Mouse (Mus musculus): ENCODE results near the gene Cwc27. TPM values are rescaled to one million over a fixed set of nuclear protein-coding genes. Genes with fewer than 3 reads are reported as not detected.

Gene Cwc27
- polyA plus RNA-seq, 1 experiment from 2014 or later: 25.2 TPM

GRCm38 (mm10) chr13:104821192-104821591, 4.2 kb upstream of the Cwc27 start:
- no peaks in the 10 kb centered on the region for H3K36me3 ChIP-seq
- no peak overlapping the region for H3K4me3 ChIP-seq
- H3K27ac ChIP-seq: no peak overlapping the region
- ATAC-seq (ENCODE audit: low FRiP score): no peak
- no peaks in the 10 kb centered on the region for H3K9me3 ChIP-seq
- no peaks in the 10 kb centered on the region for H3K27me3 ChIP-seq
- no peak overlapping the region for H3K9ac ChIP-seq
- peaks cover 18% of the 10 kb centered on the region for H3K4me1 ChIP-seq (replicated peaks)
- H3K4me2 ChIP-seq: no peak overlapping the region

GRCm38 (mm10) chr13:104817696-104818095, 754 bp upstream of the Cwc27 start:
- Histone ChIP-seq H3K4me2 (peak overlapping the region; percentile 67), H3K27ac (no peak overlapping the region; the same call in 1 of the 2 replicates), H3K9me3 (no peaks in the 10 kb centered on the region), H3K27me3 (no peaks in the 10 kb centered on the region), H3K9ac (peak overlapping the region; percentile 87), H3K4me3 (peak overlapping the region; percentile 56), H3K4me1 (replicated peaks) (peaks cover 27% of the 10 kb centered on the region), H3K36me3 (no peaks in the 10 kb centered on the region)
- no peak for ATAC-seq (ENCODE audit: low FRiP score)
- WGBS: 64% methylated on average over 12 of the region's 12 CpGs

GRCm38 (mm10) chr13:104816270-104816634, 690 bp downstream of the Cwc27 start:
- no peaks in the 10 kb centered on the region; the same call in 1 of the 2 replicates for H3K36me3 ChIP-seq
- peak overlapping the region; percentile 70; the same call in 1 of the 2 replicates for H3K27ac ChIP-seq
- H3K4me3 ChIP-seq: peak overlapping the region; percentile 56
- ATAC-seq (ENCODE audit: low FRiP score): peak; percentile 8
- 12% methylated on average over 8 of the region's 8 CpGs for WGBS
- H3K9me3 ChIP-seq: no peaks in the 10 kb centered on the region
- H3K4me2 ChIP-seq: peak overlapping the region; percentile 67
- no peaks in the 10 kb centered on the region for H3K27me3 ChIP-seq
- peak overlapping the region; percentile 87 for H3K9ac ChIP-seq
- H3K4me1 ChIP-seq (replicated peaks): peaks cover 22% of the 10 kb centered on the region

GRCm38 (mm10) chr13:104805681-104806080, 11.3 kb downstream of the Cwc27 start:
- no peak for ATAC-seq (ENCODE audit: low FRiP score)
- H3K9ac ChIP-seq: no peak overlapping the region
- H3K4me2 ChIP-seq: no peak overlapping the region
- H3K27ac ChIP-seq: no peak overlapping the region
- H3K36me3 ChIP-seq: peaks cover 26% of the 10 kb centered on the region
- H3K27me3 ChIP-seq: no peaks in the 10 kb centered on the region
- H3K9me3 ChIP-seq: no peaks in the 10 kb centered on the region
- WGBS: 58% methylated on average over 3 of the region's 3 CpGs
- no peak overlapping the region for H3K4me3 ChIP-seq
- no peaks in the 10 kb centered on the region for H3K4me1 ChIP-seq (replicated peaks)

GRCm38 (mm10) chr13:104799566-104800182, 17.3 kb downstream of the Cwc27 start:
- H3K36me3 ChIP-seq: peaks cover 35% of the 10 kb centered on the region
- WGBS: 91% methylated on average over 7 of the region's 7 CpGs
- H3K4me3 ChIP-seq: no peak overlapping the region
- H3K9ac ChIP-seq: no peak overlapping the region
- no peaks in the 10 kb centered on the region for H3K9me3 ChIP-seq
- no peak for ATAC-seq (ENCODE audit: low FRiP score)
- no peak overlapping the region for H3K27ac ChIP-seq
- no peak overlapping the region for H3K4me2 ChIP-seq
- no peaks in the 10 kb centered on the region for H3K4me1 ChIP-seq (replicated peaks)
- no peaks in the 10 kb centered on the region for H3K27me3 ChIP-seq

- no peak for ATAC-seq (ENCODE audit: low FRiP score)
- Histone ChIP-seq H3K27me3 (no peaks in the 10 kb centered on the region), H3K9ac (no peak overlapping the region), H3K4me1 (replicated peaks) (no peaks in the 10 kb centered on the region), H3K4me3 (no peak overlapping the region), H3K27ac (no peak overlapping the region), H3K4me2 (no peak overlapping the region), H3K9me3 (no peaks in the 10 kb centered on the region), H3K36me3 (peaks cover 36% of the 10 kb centered on the region)
- 96% methylated on average over 8 of the region's 8 CpGs for WGBS
Observed at GRCm38 (mm10) chr13:104799067-104799466, 17.9 kb downstream of the Cwc27 start.

GRCm38 (mm10) chr13:104794421-104794820, 22.5 kb downstream of the Cwc27 start:
- ATAC-seq (ENCODE audit: low FRiP score): no peak
- no peak overlapping the region for H3K9ac ChIP-seq
- no peak overlapping the region for H3K4me2 ChIP-seq
- H3K4me3 ChIP-seq: no peak overlapping the region
- no peaks in the 10 kb centered on the region for H3K9me3 ChIP-seq
- H3K27ac ChIP-seq: no peak overlapping the region
- H3K27me3 ChIP-seq: no peaks in the 10 kb centered on the region
- H3K4me1 ChIP-seq (replicated peaks): no peaks in the 10 kb centered on the region
- 95% methylated on average over 3 of the region's 3 CpGs for WGBS
- H3K36me3 ChIP-seq: peaks cover 28% of the 10 kb centered on the region

- WGBS: 92% methylated on average over 11 of the region's 11 CpGs
- peaks cover 24% of the 10 kb centered on the region for H3K36me3 ChIP-seq
- H3K4me1 ChIP-seq (replicated peaks): no peaks in the 10 kb centered on the region
- H3K27me3 ChIP-seq: no peaks in the 10 kb centered on the region
- H3K9ac ChIP-seq: no peak within 1 kb of the TSS
- H3K4me2 ChIP-seq: no peak within 1 kb of the TSS
- ATAC-seq (ENCODE audit: low FRiP score): no peak
- H3K27ac ChIP-seq: no peak within 1 kb of the TSS
- H3K4me3 ChIP-seq: no peak within 1 kb of the TSS
- H3K9me3 ChIP-seq: no peaks in the 10 kb centered on the region
Observed at GRCm38 (mm10) chr13:104792184-104792583, 24.8 kb downstream of the Cwc27 start, which contains the start of gene Srek1ip1. Gene Srek1ip1 (plus strand): TSS chr13:104792484.

GRCm38 (mm10) chr13:104789663-104790062, 27.3 kb downstream of the Cwc27 start:
- WGBS: 24% methylated on average over 2 of the region's 2 CpGs
- H3K4me2 ChIP-seq: no peak overlapping the region
- no peak overlapping the region for H3K27ac ChIP-seq
- H3K4me3 ChIP-seq: no peak overlapping the region
- peaks cover 19% of the 10 kb centered on the region for H3K36me3 ChIP-seq
- no peak overlapping the region for H3K9ac ChIP-seq
- no peaks in the 10 kb centered on the region for H3K27me3 ChIP-seq
- no peaks in the 10 kb centered on the region for H3K9me3 ChIP-seq
- H3K4me1 ChIP-seq (replicated peaks): no peaks in the 10 kb centered on the region
- no peak for ATAC-seq (ENCODE audit: low FRiP score)

GRCm38 (mm10) chr13:104787260-104787659, 29.7 kb downstream of the Cwc27 start:
- WGBS: 84% methylated on average over 4 of the region's 4 CpGs
- Histone ChIP-seq H3K4me2 (no peak overlapping the region), H3K36me3 (peaks cover 29% of the 10 kb centered on the region), H3K4me3 (no peak overlapping the region), H3K27me3 (no peaks in the 10 kb centered on the region), H3K9ac (no peak overlapping the region), H3K27ac (no peak overlapping the region), H3K9me3 (peaks cover 4% of the 10 kb centered on the region; the same call in 1 of the 2 replicates), H3K4me1 (replicated peaks) (no peaks in the 10 kb centered on the region)
- no peak for ATAC-seq (ENCODE audit: low FRiP score)

GRCm38 (mm10) chr13:104779104-104779670, 37.8 kb downstream of the Cwc27 start:
- Histone ChIP-seq H3K27ac (no peak overlapping the region), H3K4me3 (no peak overlapping the region), H3K4me1 (replicated peaks) (no peaks in the 10 kb centered on the region), H3K27me3 (no peaks in the 10 kb centered on the region), H3K36me3 (peaks cover 17% of the 10 kb centered on the region), H3K9me3 (peaks cover 4% of the 10 kb centered on the region; the same call in 1 of the 2 replicates), H3K9ac (no peak overlapping the region), H3K4me2 (no peak overlapping the region)
- 72% methylated on average over 1 of the region's 1 CpGs for WGBS
- no peak for ATAC-seq (ENCODE audit: low FRiP score)

GRCm38 (mm10) chr13:104763193-104763592, 53.7 kb downstream of the Cwc27 start:
- no peaks in the 10 kb centered on the region for H3K9me3 ChIP-seq
- H3K27ac ChIP-seq: no peak overlapping the region
- WGBS: 89% methylated on average over 3 of the region's 3 CpGs
- ATAC-seq (ENCODE audit: low FRiP score): no peak
- no peak overlapping the region for H3K4me2 ChIP-seq
- no peak overlapping the region for H3K4me3 ChIP-seq
- no peaks in the 10 kb centered on the region for H3K4me1 ChIP-seq (replicated peaks)
- H3K36me3 ChIP-seq: 0 out of 2 replicates have a peak, but pooled peaks cover 3% of the 10 kb centered on the region
- no peak overlapping the region for H3K9ac ChIP-seq
- H3K27me3 ChIP-seq: no peaks in the 10 kb centered on the region

- Histone ChIP-seq H3K27ac (no peak overlapping the region), H3K36me3 (0 out of 2 replicates have a peak, but pooled peaks cover 3% of the 10 kb centered on the region), H3K27me3 (no peaks in the 10 kb centered on the region), H3K9me3 (no peaks in the 10 kb centered on the region), H3K4me2 (no peak overlapping the region), H3K4me1 (replicated peaks) (no peaks in the 10 kb centered on the region), H3K4me3 (no peak overlapping the region), H3K9ac (no peak overlapping the region)
- WGBS: 89% methylated on average over 4 of the region's 4 CpGs
- ATAC-seq (ENCODE audit: low FRiP score): no peak
Observed at GRCm38 (mm10) chr13:104762401-104762800, 54.5 kb downstream of the Cwc27 start.

Measured in hindbrain, embryonic 13.5 days (tissue).